Mouse (Mus musculus): ENCODE results near the gene Asap3. TPM values are rescaled to one million over a fixed set of nuclear protein-coding genes. Genes with fewer than 3 reads are reported as not detected.
A peak's percentile ranks its signal among the peaks of the same experiment; 100 is the strongest.

The Asap3 gene
- total and polyA plus RNA-seq, 2 experiments from 2014 or later: 2.5 to 3.8 TPM

DNA sequence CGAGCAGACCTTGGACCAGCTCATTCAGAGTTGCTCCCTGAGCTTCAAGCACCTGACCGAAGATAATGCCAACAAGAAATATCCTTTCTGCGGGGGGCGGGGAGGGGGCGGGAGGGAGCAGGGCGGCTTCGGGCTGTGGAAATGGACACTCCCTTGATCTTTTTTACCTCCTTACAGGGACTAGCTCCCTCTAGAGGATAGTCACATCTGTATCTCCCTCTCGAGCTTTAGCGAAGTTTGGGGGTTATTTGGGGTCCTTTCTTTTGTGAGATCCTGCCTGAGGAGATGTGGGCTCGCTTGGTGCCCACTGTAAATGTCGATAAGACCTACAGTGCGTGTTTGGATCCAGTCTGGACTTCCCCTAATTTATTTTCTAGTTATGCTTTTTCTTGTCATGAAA is 24.8 kb upstream of the Asap3 start:
- Histone ChIP-seq H3K4me2 (ENCODE audit: low read depth) (no peak overlapping the region), H3K4me1 (ENCODE audit: insufficient read depth) (no peaks in the 10 kb centered on the region), H3K9me3 (ENCODE audit: low read length) (no peaks in the 10 kb centered on the region), H3K9ac (no peak overlapping the region), H3K4me3 (ENCODE audit: low read depth, low read length) (no peak overlapping the region), H3K36me3 (ENCODE audit: insufficient read depth) (no peaks in the 10 kb centered on the region), H3K27ac (ENCODE audit: low read depth, low read length) (no peak overlapping the region), H3K27me3 (ENCODE audit: insufficient read depth, low read length) (no peaks in the 10 kb centered on the region)
- ATAC-seq: no peak
- TF ChIP-seq CTCF (IDR thresholded peaks at IDR 0.05; ENCODE audit: low read depth): no peak
- no peak for DNase-seq
- 42% methylated on average over 12 of the region's 12 CpGs for WGBS

GRCm38 (mm10) chr4:136185375-136185774 is 20.8 kb upstream of the Asap3 start:
- Histone ChIP-seq H3K9me3 (ENCODE audit: low read length) (no peaks in the 10 kb centered on the region), H3K9ac (no peak overlapping the region), H3K27me3 (ENCODE audit: insufficient read depth, low read length) (no peaks in the 10 kb centered on the region), H3K4me2 (ENCODE audit: low read depth) (no peak overlapping the region), H3K36me3 (ENCODE audit: insufficient read depth) (no peaks in the 10 kb centered on the region), H3K4me1 (ENCODE audit: insufficient read depth) (no peaks in the 10 kb centered on the region), H3K27ac (ENCODE audit: low read depth, low read length) (no peak overlapping the region), H3K4me3 (ENCODE audit: low read depth, low read length) (no peak overlapping the region)
- no peak for DNase-seq
- ATAC-seq: no peak
- WGBS: 76% methylated on average over 9 of the region's 9 CpGs
- TF ChIP-seq CTCF (IDR thresholded peaks at IDR 0.05; ENCODE audit: low read depth): no peak

DNA sequence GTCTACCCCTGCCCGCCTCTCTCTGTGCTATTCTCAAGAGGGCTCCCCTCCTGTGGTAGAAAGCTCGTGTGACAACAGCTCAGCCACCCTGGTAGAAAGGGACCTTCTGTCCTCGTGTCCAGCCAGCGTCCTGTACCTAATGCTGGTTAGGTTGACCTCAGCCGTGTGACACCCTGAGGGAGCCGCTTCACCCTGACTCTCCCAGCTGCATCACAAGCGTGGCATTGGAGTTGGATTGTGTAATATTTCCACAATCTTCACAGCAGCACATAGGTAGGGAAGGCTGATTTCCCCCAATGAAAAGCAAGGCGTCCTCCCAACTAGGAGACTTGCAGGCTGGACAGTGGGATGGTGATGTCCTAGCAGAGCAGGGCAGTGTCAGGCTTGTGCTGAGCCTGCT is 19.9 kb upstream of the Asap3 start:
- 86% methylated on average over 8 of the region's 8 CpGs for WGBS
- no peak for ATAC-seq
- no peaks in the 10 kb centered on the region for H3K36me3 ChIP-seq (ENCODE audit: insufficient read depth)
- no peaks in the 10 kb centered on the region for H3K9me3 ChIP-seq (ENCODE audit: low read length)
- H3K9ac ChIP-seq: no peak overlapping the region
- H3K4me2 ChIP-seq (ENCODE audit: low read depth): no peak overlapping the region
- no peak for TF ChIP-seq CTCF (IDR thresholded peaks at IDR 0.05; ENCODE audit: low read depth)
- no peaks in the 10 kb centered on the region for H3K27me3 ChIP-seq (ENCODE audit: insufficient read depth, low read length)
- H3K4me3 ChIP-seq (ENCODE audit: low read depth, low read length): no peak overlapping the region
- DNase-seq: no peak
- no peak overlapping the region for H3K27ac ChIP-seq (ENCODE audit: low read depth, low read length)
- no peaks in the 10 kb centered on the region for H3K4me1 ChIP-seq (ENCODE audit: insufficient read depth)

DNA sequence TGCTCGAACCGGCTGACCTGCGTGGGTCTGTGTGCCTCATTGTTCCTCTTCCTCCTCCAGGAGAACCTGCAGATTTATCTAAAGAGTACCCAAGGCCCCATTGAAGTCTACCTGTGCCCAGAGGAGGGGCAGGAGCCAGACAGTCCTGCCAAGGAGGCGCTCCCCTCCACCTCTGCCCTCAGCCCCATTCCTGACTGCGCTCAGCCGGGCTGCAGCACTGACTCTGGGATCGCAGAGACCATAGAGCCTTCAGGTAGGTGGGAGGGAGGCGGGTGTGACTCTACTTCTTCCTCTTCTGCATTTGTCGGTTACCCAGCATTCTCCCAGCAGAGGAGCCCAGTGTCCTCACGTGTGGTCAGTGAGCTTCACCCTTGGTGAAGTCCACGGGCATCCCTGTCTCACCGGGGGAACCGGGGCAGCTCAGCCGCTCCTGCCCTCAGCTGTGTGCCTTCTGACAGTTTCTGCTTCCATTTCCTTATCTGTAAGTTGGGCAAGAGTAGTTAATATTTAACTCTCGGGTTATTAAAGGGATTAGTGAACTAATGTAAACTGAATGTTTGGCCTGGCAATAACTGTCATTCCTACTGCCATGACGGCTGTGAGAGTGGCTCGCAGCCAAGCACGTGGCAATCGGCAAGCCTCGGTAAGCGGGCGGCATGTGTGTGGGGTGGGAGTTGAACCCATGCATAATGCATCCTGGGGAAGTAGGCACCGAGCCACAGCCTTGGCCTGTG is 19.3 kb upstream of the Asap3 start:
- Histone ChIP-seq H3K4me1 (ENCODE audit: insufficient read depth) (no peaks in the 10 kb centered on the region), H3K9me3 (ENCODE audit: low read length) (no peaks in the 10 kb centered on the region), H3K9ac (no peak overlapping the region), H3K36me3 (ENCODE audit: insufficient read depth) (no peaks in the 10 kb centered on the region), H3K27ac (ENCODE audit: low read depth, low read length) (no peak overlapping the region), H3K4me2 (ENCODE audit: low read depth) (no peak overlapping the region), H3K27me3 (ENCODE audit: insufficient read depth, low read length) (no peaks in the 10 kb centered on the region), H3K4me3 (ENCODE audit: low read depth, low read length) (no peak overlapping the region)
- no peak for TF ChIP-seq CTCF (IDR thresholded peaks at IDR 0.05; ENCODE audit: low read depth)
- DNase-seq (no peak), ATAC-seq (no peak)
- WGBS: 72% methylated on average over 23 of the region's 23 CpGs

GRCm38 (mm10) chr4:136188973-136189737 is 17.0 kb upstream of the Asap3 start:
- DNase-seq (no peak), ATAC-seq (no peak)
- WGBS: 83% methylated on average over 6 of the region's 6 CpGs
- TF ChIP-seq CTCF (IDR thresholded peaks at IDR 0.05; ENCODE audit: low read depth): peak; percentile 34; the same call in 1 of the 2 replicates
- H3K4me1 ChIP-seq (ENCODE audit: insufficient read depth): no peaks in the 10 kb centered on the region
- H3K9ac ChIP-seq: no peak overlapping the region
- no peaks in the 10 kb centered on the region for H3K9me3 ChIP-seq (ENCODE audit: low read length)
- H3K27me3 ChIP-seq (ENCODE audit: insufficient read depth, low read length): no peaks in the 10 kb centered on the region
- H3K36me3 ChIP-seq (ENCODE audit: insufficient read depth): no peaks in the 10 kb centered on the region
- H3K27ac ChIP-seq (ENCODE audit: low read depth, low read length): no peak overlapping the region
- no peak overlapping the region for H3K4me3 ChIP-seq (ENCODE audit: low read depth, low read length)
- H3K4me2 ChIP-seq (ENCODE audit: low read depth): no peak overlapping the region

- H3K4me2 ChIP-seq (ENCODE audit: low read depth): no peak overlapping the region
Observed at GRCm38 (mm10) chr4:136189912-136190311, 16.3 kb upstream of the Asap3 start.

DNA sequence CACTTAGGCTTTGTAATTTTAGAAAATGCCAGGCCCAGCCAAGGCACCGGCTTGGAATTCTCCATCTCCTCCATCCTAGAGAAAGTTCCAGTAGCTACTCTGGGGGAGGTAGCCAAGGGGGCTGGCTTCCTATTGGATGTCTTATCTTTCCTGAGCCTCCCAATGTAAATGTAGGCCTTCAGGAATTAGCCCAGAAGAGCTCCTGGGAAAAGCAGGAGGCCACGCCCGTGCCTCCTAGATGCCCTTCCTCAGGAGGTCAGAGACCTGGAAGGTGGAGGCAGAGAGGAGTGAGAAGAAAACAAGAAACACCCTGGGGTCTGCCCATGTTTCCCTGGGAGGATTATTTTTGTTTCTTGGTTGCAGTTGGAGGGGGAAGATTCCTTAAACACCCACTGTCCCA is 12.6 kb upstream of the Asap3 start:
- DNase-seq (no peak), ATAC-seq (no peak)
- 88% methylated on average over 3 of the region's 3 CpGs for WGBS
- H3K9ac ChIP-seq: no peak overlapping the region
- TF ChIP-seq CTCF (IDR thresholded peaks at IDR 0.05; ENCODE audit: low read depth): no peak
- H3K4me1 ChIP-seq (ENCODE audit: insufficient read depth): no peaks in the 10 kb centered on the region
- no peaks in the 10 kb centered on the region for H3K9me3 ChIP-seq (ENCODE audit: low read length)
- no peaks in the 10 kb centered on the region for H3K27me3 ChIP-seq (ENCODE audit: insufficient read depth, low read length)
- no peak overlapping the region for H3K27ac ChIP-seq (ENCODE audit: low read depth, low read length)
- H3K4me2 ChIP-seq (ENCODE audit: low read depth): no peak overlapping the region
- H3K4me3 ChIP-seq (ENCODE audit: low read depth, low read length): no peak overlapping the region
- no peaks in the 10 kb centered on the region for H3K36me3 ChIP-seq (ENCODE audit: insufficient read depth)

More at GRCm38 (mm10) chr4:136189912-136190311, 16.3 kb upstream of the Asap3 start:
- ATAC-seq (no peak), DNase-seq (no peak)
- H3K27ac ChIP-seq (ENCODE audit: low read depth, low read length): no peak overlapping the region
- H3K9me3 ChIP-seq (ENCODE audit: low read length): no peaks in the 10 kb centered on the region
- H3K36me3 ChIP-seq (ENCODE audit: insufficient read depth): no peaks in the 10 kb centered on the region
- WGBS: 85% methylated on average over 8 of the region's 8 CpGs
- H3K9ac ChIP-seq: no peak overlapping the region
- H3K4me3 ChIP-seq (ENCODE audit: low read depth, low read length): no peak overlapping the region
- no peak for TF ChIP-seq CTCF (IDR thresholded peaks at IDR 0.05; ENCODE audit: low read depth)
- no peaks in the 10 kb centered on the region for H3K4me1 ChIP-seq (ENCODE audit: insufficient read depth)
- no peaks in the 10 kb centered on the region for H3K27me3 ChIP-seq (ENCODE audit: insufficient read depth, low read length)

Data from forebrain, postnatal 0 days (tissue).